Mouse (Mus musculus) urinary bladder, postnatal 4 days (tissue): ENCODE measurements around the gene Npffr2.
"Not testable (repeated sequence)": the region's sequence is repeated elsewhere in the genome, so short reads cannot be mapped to it uniquely, and the experiment has no call there.

Experiments used
- DNase-seq, 2 experiments: peaks; one replicate each; pipeline ENCODE4 v3.0.0; 2021 to 2022; ENCODE audit warnings: low spot score in 2 of 2

Gene Npffr2

GRCm38 (mm10) chr5:89526878-89527578, at the start of gene Npffr2:
TSS of gene Npffr2 (plus strand) at chr5:89527429.
- no peak for DNase-seq

GRCm38 (mm10) chr5:89492560-89492959, 34.7 kb upstream of the Npffr2 start:
- DNase-seq: no peak

GRCm38 (mm10) chr5:89500182-89500581, 27.0 kb upstream of the Npffr2 start:
- no peak for DNase-seq

GRCm38 (mm10) chr5:89518641-89519040, 8.6 kb upstream of the Npffr2 start:
- DNase-seq: no peak

GRCm38 (mm10) chr5:89526181-89526778, 949 bp upstream of the Npffr2 start:
- DNase-seq: no peak

- DNase-seq: no peak
These were observed 1.7 kb downstream of the Npffr2 start for GRCm38 (mm10) chr5:89528951-89529350.

- no peak for DNase-seq
These were observed 2.2 kb downstream of the Npffr2 start for GRCm38 (mm10) chr5:89529391-89529790.

GRCm38 (mm10) chr5:89536018-89536417, 8.8 kb downstream of the Npffr2 start:
- DNase-seq: no peak

GRCm38 (mm10) chr5:89542472-89542871, 15.2 kb downstream of the Npffr2 start:
- no peak for DNase-seq

GRCm38 (mm10) chr5:89543476-89543875, 16.2 kb downstream of the Npffr2 start:
- DNase-seq: peak in 1 of 2 experiments; percentile 64

- not testable (repeated sequence) for DNase-seq
These were observed 31.9 kb downstream of the Npffr2 start for GRCm38 (mm10) chr5:89559118-89559517.

GRCm38 (mm10) chr5:89561381-89561780, 34.2 kb downstream of the Npffr2 start:
- DNase-seq: no peak

GRCm38 (mm10) chr5:89578678-89579077, 51.4 kb downstream of the Npffr2 start:
- no peak for DNase-seq

- no peak for DNase-seq
These were observed 52.0 kb downstream of the Npffr2 start for GRCm38 (mm10) chr5:89579181-89579580.

- DNase-seq: no peak
These were observed 53.9 kb downstream of the Npffr2 start for GRCm38 (mm10) chr5:89581143-89581542.

- no peak for DNase-seq
These were observed 54.6 kb downstream of the Npffr2 start for GRCm38 (mm10) chr5:89581742-89582366.

- DNase-seq: no peak
These were observed 57.8 kb downstream of the Npffr2 start for GRCm38 (mm10) chr5:89585021-89585420.

GRCm38 (mm10) chr5:89592301-89592700, 65.1 kb downstream of the Npffr2 start:
- DNase-seq: no peak

GRCm38 (mm10) chr5:89611322-89612015, 84.2 kb downstream of the Npffr2 start:
- no peak for DNase-seq

GRCm38 (mm10) chr5:89612262-89612661, 85.0 kb downstream of the Npffr2 start:
- DNase-seq: no peak

GRCm38 (mm10) chr5:89631599-89631998, 104.4 kb downstream of the Npffr2 start:
- DNase-seq: no peak
